Mouse (Mus musculus) CD4-positive, CD25-positive, alpha-beta regulatory T cell (primary cell): ENCODE data around the gene Maco1. TPM values are rescaled to one million over a fixed set of nuclear protein-coding genes. Genes with fewer than 3 reads are reported as not detected.

Experiments
- polyA plus RNA-seq: library from polyadenylated mRNA; unstranded; fragments of 100-300 nt; shearing (Covaris generic); gene quantifications from one replicate; pipeline ENCODE4 v1.2.1, GENCODE M21; 2017

Maco1 gene
- 26.6 TPM for polyA plus RNA-seq

DNA sequence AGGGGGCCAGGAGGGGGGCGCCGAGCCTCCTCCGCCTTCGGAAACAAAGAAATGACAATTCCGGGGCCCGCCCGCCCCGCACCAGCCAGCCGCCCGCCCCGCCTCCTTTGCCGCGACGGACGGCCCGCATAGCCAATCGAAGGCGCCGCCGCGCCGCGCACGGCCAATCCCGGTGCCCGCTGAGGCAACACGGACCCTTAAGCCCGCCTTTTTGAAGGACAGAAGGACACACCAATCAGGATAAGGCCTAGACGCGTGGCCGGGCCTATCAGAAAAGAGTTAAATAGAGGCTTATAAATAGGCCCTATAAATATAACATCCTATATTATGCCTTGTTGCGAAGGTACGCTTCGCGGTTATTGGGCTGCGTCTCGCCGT lies at the start of gene Maco1:
Gene Maco1, minus strand, starts transcription at position 87 of the 378 bp plus-strand sequence.

GRCm38 (mm10) chr4:134863937-134864729 lies 11.0 kb upstream of the Maco1 start, which contains the start of gene Rhd:
Gene Rhd (plus strand): TSS chr4:134864536.

DNA sequence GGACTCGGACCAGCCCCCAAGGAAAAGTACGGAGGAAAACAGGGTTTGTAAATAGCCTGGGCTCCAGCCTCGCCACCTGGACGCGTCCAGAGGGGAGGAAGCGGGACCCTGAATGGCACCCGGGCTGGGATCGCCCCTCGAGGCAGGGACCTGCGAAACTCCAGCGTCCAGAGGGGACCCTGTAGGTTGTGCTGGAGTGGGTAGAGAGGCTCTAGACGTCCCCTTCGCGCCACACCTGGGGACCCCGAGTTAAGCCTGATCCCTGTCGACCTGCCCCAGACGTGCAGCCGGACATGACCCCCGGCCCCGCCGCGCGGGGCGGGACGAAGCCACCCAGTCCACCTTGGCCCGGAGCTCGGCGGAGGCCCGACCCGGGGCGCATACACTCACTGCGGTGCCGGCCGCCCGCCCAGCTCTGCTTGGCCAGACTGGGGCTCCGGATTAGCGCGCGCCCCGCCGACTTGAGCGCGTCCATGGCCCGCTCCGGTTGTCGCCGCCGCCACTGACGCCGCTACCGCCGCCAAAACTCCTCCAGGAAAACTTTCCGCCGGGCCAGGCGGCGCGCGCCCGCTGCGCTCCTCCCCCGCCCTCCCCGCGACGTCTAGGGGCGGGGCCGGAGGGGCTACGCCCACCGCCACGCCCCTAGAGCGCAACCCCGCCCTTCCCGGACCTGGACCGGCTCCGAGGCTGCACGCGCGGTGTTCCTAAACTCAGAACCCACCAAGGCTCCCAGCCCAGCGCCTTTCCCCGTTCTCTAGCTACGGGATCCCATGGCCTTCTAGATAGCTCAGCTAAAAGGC lies 85.5 kb downstream of the Maco1 start, which contains the start of gene Ldlrap1:
Gene Ldlrap1, minus strand, starts transcription at position 599 of the 800 bp plus-strand sequence.

Other genes with a start within 250 kb of the Maco1 start
- 6.5 TPM for gene Man1c1, start 149.1 kb downstream of the Maco1 start, polyA plus RNA-seq
- gene Ldlrap1, start 85.3 kb downstream of the Maco1 start, polyA plus RNA-seq, result 68.2 TPM
- 0.43 TPM for gene Rhd, start 11.2 kb upstream of the Maco1 start, polyA plus RNA-seq
- 474 TPM for gene Tmem50a, start 61.7 kb upstream of the Maco1 start, polyA plus RNA-seq
- gene Rsrp1, start 70.2 kb upstream of the Maco1 start, polyA plus RNA-seq, result 755 TPM
- gene Syf2, start 77.6 kb upstream of the Maco1 start, polyA plus RNA-seq, result 211 TPM